Mouse (Mus musculus): ENCODE results near the gene Ccdc188. TPM values are rescaled to one million over a fixed set of nuclear protein-coding genes. Genes with fewer than 3 reads are reported as not detected.

Gene Ccdc188
- total RNA-seq, 2 experiments from 2014 or later = not detected

- peak; percentile 79 to 87 for DNase-seq
Observed at GRCm38 (mm10) chr16:18235389-18236065, 17.8 kb downstream of the Ccdc188 start.

DNA sequence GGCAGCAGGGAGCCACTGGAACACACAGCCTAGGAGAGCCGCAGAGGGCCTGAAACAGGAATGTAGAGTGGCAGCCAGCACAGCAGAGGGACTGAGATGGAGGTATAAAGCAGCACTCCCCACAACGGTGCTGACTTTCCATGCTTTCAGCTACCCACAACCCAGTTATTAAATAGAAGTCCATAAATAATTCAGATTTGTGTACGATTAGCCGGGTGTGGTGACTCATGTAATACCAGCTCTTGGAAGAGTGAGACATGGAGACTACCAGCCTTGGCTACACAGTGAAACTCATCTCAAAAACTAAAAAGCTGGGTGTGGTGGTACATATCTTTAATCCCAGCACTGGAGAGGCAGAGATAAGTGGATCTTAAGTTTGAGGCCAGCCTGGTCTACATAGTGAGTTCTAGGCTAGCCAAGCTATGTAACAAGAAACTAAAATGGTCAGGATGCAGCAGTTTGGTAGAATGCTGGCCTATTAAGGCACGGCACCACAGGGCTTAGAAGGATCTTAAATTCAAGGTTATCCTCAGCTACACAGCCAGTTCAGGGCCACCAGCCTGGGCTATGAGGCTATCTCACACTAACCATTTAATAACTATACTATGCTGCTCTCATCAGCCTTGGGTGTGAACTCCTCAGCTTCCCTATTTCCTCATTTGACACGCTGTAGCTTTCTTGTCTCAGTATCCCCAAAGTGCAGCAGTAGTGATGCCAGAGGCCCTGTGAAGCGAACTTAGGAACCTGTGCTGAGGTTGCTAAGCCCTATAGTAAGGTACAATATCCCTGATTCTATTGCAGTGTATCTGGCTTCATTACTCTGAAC is 19.2 kb downstream of the Ccdc188 start:
- no peak for DNase-seq

DNA sequence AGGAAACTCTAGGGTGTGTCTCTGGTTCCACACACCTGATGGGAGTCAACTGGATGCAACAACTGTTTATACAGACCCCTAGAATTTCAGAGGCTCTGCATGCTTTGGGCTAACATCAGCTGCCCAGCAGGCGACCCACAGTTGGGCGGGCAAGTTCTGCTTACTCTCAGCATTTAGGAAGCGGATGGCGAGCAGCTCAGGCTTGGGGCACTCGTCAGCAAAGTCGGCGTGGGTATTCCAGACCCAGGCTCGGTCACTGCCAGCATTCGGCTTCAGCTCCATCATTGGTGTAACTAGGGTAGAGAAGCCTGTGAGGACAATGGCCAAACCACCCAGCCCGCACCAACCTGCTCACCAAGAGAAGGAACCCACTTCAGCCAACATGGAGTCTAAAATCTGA is 23.9 kb downstream of the Ccdc188 start:
- no peak for DNase-seq

GRCm38 (mm10) chr16:18247521-18248399 is 30.1 kb downstream of the Ccdc188 start:
- peak; percentile 49 to 59 for DNase-seq

DNA sequence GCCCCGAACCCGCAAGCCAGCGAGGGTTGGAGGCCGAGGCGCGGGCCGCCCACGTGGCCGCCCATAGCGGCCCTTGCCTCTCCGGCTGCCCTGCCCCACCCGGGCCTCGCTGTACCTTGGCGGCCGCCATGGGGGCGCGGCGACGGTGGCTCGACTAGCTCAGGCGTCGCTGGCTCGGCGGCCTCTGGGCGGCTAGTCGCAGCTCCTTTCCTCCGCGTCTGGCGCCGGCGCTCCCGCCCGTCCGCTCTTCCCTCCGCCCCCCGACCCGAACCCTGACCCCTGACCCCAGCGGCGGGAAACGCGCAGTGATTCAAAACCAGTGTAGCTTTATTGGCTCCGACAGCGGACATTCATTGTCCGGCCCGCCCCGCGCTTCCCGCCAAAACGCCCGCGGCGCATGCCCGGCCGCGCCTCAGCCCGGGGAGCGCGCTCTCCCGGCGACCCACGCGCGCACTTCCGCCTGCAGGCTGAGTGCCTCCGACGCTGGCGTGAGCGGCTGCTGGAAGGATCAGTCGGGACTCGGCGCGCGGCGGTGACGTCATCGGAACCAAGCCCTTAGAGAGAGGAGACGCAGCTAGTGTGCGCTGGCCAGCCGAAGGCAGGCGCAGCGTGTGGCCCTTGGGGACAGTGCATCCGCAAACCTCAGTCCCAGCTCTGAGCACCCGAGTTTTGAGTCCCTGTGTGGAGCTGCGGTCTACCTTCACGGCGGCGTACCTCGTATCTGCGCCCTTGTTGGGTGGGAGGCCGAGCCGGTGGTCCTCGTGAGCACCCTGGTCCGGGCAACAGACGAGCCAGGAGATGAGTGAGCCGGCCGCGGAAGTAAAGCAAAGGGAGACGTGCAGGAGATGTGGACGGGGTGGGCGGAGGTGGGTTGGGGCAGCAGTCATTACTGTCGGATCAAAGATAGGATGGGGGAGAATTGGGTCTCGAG is 31.0 kb downstream of the Ccdc188 start, which contains the start of the genes Trmt2a and Ranbp1:
TSS of gene Trmt2a (plus strand) at position 247 of the 931 bp plus-strand sequence.
TSS of gene Ranbp1 (minus strand) at position 300 of the 931 bp plus-strand sequence.
- DNase-seq = peak; percentile 99 to 100

GRCm38 (mm10) chr16:18249364-18249967 is 31.8 kb downstream of the Ccdc188 start:
- DNase-seq = peak; percentile 51 to 60

- no peak for DNase-seq
Observed at GRCm38 (mm10) chr16:18250231-18250630, 32.6 kb downstream of the Ccdc188 start.

GRCm38 (mm10) chr16:18250828-18251790 is 33.4 kb downstream of the Ccdc188 start:
- DNase-seq = no peak

DNA sequence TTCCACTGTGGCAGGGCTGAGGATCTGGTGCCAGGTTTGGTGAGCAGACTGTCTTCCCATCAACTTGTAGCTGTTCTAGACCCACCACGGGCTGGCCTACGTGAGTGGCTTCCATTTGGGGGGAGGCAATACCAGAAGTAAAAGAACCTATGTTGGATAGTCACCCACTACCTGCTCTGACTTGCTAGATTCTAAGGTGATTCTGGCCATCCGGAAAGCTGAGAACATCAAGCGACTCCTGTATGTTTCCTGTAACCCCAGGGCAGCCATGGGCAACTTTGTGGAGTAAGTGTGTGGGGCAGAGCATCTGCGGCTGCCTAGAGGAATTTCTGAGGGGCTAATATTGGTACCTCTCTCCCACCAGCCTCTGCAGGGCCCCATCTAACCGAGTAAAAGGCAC is 35.1 kb downstream of the Ccdc188 start:
- DNase-seq = no peak

GRCm38 (mm10) chr16:18253866-18254265 is 36.2 kb downstream of the Ccdc188 start:
- DNase-seq = no peak

DNA sequence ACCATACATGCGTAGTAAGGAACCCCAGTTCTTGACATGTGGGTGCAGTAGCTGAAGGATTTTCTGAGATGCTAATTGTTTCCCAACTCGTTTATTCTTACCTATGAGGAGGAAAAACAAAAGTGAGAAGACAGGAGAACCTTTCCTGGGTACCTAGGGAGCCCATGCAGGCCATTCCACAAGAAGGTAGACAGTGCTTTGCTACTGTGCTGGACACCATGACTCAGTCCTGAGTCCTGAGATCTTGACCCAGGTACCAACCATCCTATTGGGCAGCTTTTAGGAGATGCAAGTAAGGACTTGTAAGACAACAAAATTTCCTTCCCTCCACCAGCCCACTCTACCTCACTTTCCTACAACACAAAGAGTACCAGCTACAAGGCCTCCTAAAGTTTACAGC is 40.5 kb downstream of the Ccdc188 start, which contains the start of gene Gm49776:
TSS of gene Gm49776 (minus strand) at position 101 of the 400 bp plus-strand sequence.
- DNase-seq = no peak

DNA sequence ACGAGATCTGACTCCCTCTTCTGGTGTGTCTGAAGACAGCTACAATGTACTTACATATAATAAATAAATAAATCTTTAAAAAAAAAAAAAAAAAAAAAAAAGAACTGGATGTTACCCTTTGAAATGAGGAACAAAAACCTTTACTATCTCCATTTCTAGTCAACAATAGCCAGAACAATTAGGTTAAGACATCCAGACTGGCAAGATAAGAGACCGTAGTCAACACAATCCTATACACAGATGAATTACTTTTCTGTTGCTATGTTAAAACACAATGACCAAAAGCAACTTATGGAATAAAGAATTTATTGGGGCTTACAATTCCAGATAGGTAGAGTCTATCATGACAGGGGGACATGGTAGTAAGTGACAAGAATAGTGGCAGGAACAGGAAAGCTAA is 47.3 kb downstream of the Ccdc188 start:
- DNase-seq = no peak

GRCm38 (mm10) chr16:18268182-18268581 is 50.5 kb downstream of the Ccdc188 start:
- DNase-seq = no peak

Other genes with a start within 250 kb of the Ccdc188 start
- not detected for gene Vpreb2, start 237.5 kb upstream of the Ccdc188 start, total RNA-seq (2021)
- 10 to 100 TPM; 55.4 to 85.3 TPM for gene Dgcr6, start 165.0 kb upstream of the Ccdc188 start, total RNA-seq (2021)
- 10 to 100 TPM; 13.1 to 47.7 TPM for gene Prodh, start 127.7 kb upstream of the Ccdc188 start, total RNA-seq (2021)
- under 1 TPM in 1 of 2 experiments, not detected in 1; 0.20 TPM for gene Rtn4r, start 90.2 kb upstream of the Ccdc188 start, total RNA-seq (2021)
- gene Zdhhc8, start 17.3 kb downstream of the Ccdc188 start, total RNA-seq (2021) = 10 to 100 TPM; 20.2 to 23.1 TPM
- 10 to 100 TPM; 46.5 to 47.1 TPM for gene Trmt2a, start 30.8 kb downstream of the Ccdc188 start, total RNA-seq (2021)
- 100 to 1,000 TPM; 137 to 164 TPM for gene Ranbp1, start 30.9 kb downstream of the Ccdc188 start, total RNA-seq (2021)
- under 1 TPM in 1 of 2 experiments, not detected in 1; 0.86 TPM for gene Gm49776, start 40.4 kb downstream of the Ccdc188 start, total RNA-seq (2021)
- 10 to 100 TPM; 27.6 to 32.2 TPM for gene Dgcr8, start 71.4 kb downstream of the Ccdc188 start, total RNA-seq (2021)
- 10 to 100 TPM; 31.9 to 43.7 TPM for gene Tango2, start 130.2 kb downstream of the Ccdc188 start, total RNA-seq (2021)
- gene Arvcf, start 130.3 kb downstream of the Ccdc188 start, total RNA-seq (2021) = 10 to 100 TPM; 36.4 to 41.2 TPM
- gene Txnrd2, start 208.5 kb downstream of the Ccdc188 start, total RNA-seq (2021) = 10 to 100 TPM; 73.3 to 97.3 TPM
- 100 to 1,000 TPM; 193 to 249 TPM for gene Comt, start 209.0 kb downstream of the Ccdc188 start, total RNA-seq (2021)